Mouse (Mus musculus) heart, postnatal 0 days (tissue): ENCODE results near the gene Retreg1.

Experiments used
- CTCF ChIP-seq: IDR thresholded peaks from 2 replicates; pipeline ENCODE4 v1.5.1; 2016; ENCODE audit warnings: antibody characterized with exemption, control low read depth, low read depth
- EP300 ChIP-seq: IDR thresholded peaks from 2 replicates; pipeline ENCODE4 v1.6.1; 2016; ENCODE audit warnings: antibody characterized with exemption, low read depth

GRCm38 (mm10) chr15:25830426-25830825 lies 12.6 kb upstream of the Retreg1 start:
- TF ChIP-seq EP300 (no peak), CTCF (no peak)
